Comparison of ENCODE assay signal across 21 mouse cellular contexts in genomic region chr17:53594590-53594989, GRCm38 (mm10). TPM values are rescaled to one million over a fixed set of nuclear protein-coding genes. Genes with fewer than 3 reads are reported as not detected.
A peak's percentile ranks its signal among the peaks of the same experiment; 100 is the strongest.
DNase-seq lines count a peak whose midpoint lies in the region; ATAC-seq and TF ChIP-seq lines count a peak whose summit lies in the region.
"Had no signal": no experiment of that assay in that cellular context is flagged by ENCODE, and none has a peak within 500 bp of the region (broad histone marks: within the 10 kb centered on the region; RNA-seq: fewer than 3 reads in every experiment).

No protein-coding gene starts in this region.

- intact Hi-C loops in heart, adult 2 months (cut with DNase I) = no loop called here

- H3K4me3 ChIP-seq in heart, adult 2 months = no peak overlapping the region
- H3K4me3 ChIP-seq in kidney, embryonic 15.5 days (replicated peaks) = no peak overlapping the region
- H3K4me3 ChIP-seq: layer of hippocampus, adult 2 months; limb, embryonic 12.5 days; lung, embryonic 15.5 days; neural tube, embryonic 13.5 days had no signal

- peaks cover 8% of the 10 kb centered on the region for H3K79me2 ChIP-seq in heart, adult 2 months (replicated peaks; ENCODE audit: control insufficient read depth, insufficient read depth, low read length)

- peak overlapping the region; percentile 43 for H3K27ac ChIP-seq in heart, adult 2 months
- no peak overlapping the region for H3K27ac ChIP-seq in kidney, embryonic 15.5 days
- H3K27ac ChIP-seq: layer of hippocampus, adult 2 months; limb, embryonic 12.5 days; lung, embryonic 15.5 days; neural tube, embryonic 13.5 days; stomach, postnatal 0 days had no signal

- no peaks in the 10 kb centered on the region for H3K27me3 ChIP-seq in heart, adult 2 months (ENCODE audit: control insufficient read depth, insufficient read depth, low read length)
- no peaks in the 10 kb centered on the region for H3K27me3 ChIP-seq in kidney, embryonic 15.5 days
- H3K27me3 ChIP-seq: limb, embryonic 12.5 days; lung, embryonic 15.5 days; neural tube, embryonic 13.5 days had no signal

- no peak overlapping the region for H3K4me2 ChIP-seq in kidney, embryonic 15.5 days
- H3K4me2 ChIP-seq: limb, embryonic 12.5 days; lung, embryonic 15.5 days; neural tube, embryonic 13.5 days had no signal

- no peak for DNase-seq in heart, adult 2 months
- DNase-seq in heart, adult 9 months (ENCODE audit: low spot score in 2 of 2) = no peak
- DNase-seq in 416B (ENCODE audit: low read depth) (peak; percentile 75), MEL-GATA-1-ER (ENCODE audit: extremely low read depth, low read depth) (peak; percentile 33)
- no peak for DNase-seq in frontal cortex, postnatal 10 days (ENCODE audit: low spot score in 2 of 2)
- no peak for DNase-seq in left cerebral cortex, adult 18-20 months (ENCODE audit: low spot score in 2 of 2)
- DNase-seq: cerebellum, adult 9-10 months; gastrocnemius, postnatal 36 days; kidney, adult 11 months; kidney, postnatal 10 days; thymus, postnatal 14 days had no signal

- ATAC-seq in megakaryocyte, adult 5-6 weeks (ENCODE audit: poor library complexity, severe bottlenecking) = peak; percentile 88
- ATAC-seq in kidney, embryonic 15.5 days (replicated peaks; ENCODE audit: low FRiP score) = no peak
- ATAC-seq: hindbrain, embryonic 16.5 days had no signal

- TF ChIP-seq CTCF in heart, adult 2 months (IDR thresholded peaks at IDR 0.05) = no peak

- TF ChIP-seq EP300 in heart, adult 2 months (IDR thresholded peaks at IDR 0.05; ENCODE audit: insufficient read depth, low read depth, low read length) = no peak

- peaks cover 10% of the 10 kb centered on the region for H3K36me3 ChIP-seq in heart, adult 2 months (ENCODE audit: control insufficient read depth, insufficient read depth, low read length)
- no peaks in the 10 kb centered on the region for H3K36me3 ChIP-seq in kidney, embryonic 15.5 days
- H3K36me3 ChIP-seq: limb, embryonic 12.5 days; lung, embryonic 15.5 days; neural tube, embryonic 13.5 days had no signal

- no peak for TF ChIP-seq POLR2A in heart, adult 2 months (IDR thresholded peaks at IDR 0.05; ENCODE audit: insufficient read depth, low read depth, low read length)

- H3K4me1 ChIP-seq in heart, adult 2 months (ENCODE audit: control insufficient read depth, insufficient read depth, low read length) = peaks cover 12% of the 10 kb centered on the region
- H3K4me1 ChIP-seq in kidney, embryonic 15.5 days = 0 out of 2 replicates have a peak, but pooled peaks cover 3% of the 10 kb centered on the region
- H3K4me1 ChIP-seq: limb, embryonic 12.5 days had no signal

- H3K9ac ChIP-seq in heart, adult 2 months (ENCODE audit: low read depth, low read length) = no peak overlapping the region
- H3K9ac ChIP-seq in kidney, embryonic 15.5 days = no peak overlapping the region
- H3K9ac ChIP-seq: limb, embryonic 12.5 days; lung, embryonic 15.5 days; neural tube, embryonic 13.5 days had no signal

- no peaks in the 10 kb centered on the region for H3K9me3 ChIP-seq in kidney, embryonic 15.5 days (replicated peaks)
- H3K9me3 ChIP-seq: limb, embryonic 12.5 days; lung, embryonic 15.5 days; neural tube, embryonic 13.5 days had no signal

- 67% methylated on average over 4 of the region's 4 CpGs for WGBS in heart, adult 2 months
- WGBS in kidney, embryonic 15.5 days = 76% methylated on average over 4 of the region's 4 CpGs

RNA-seq across cellular contexts. Expression of gene Kat2b, which starts 27.9 kb away (rescaled TPM):
- 10 to 100 TPM; 78.7 to 82.9 TPM for total RNA-seq in heart, adult 2 months (2021)
- 20.0 and 51.0 TPM in 2 replicates for polyA plus RNA-seq in heart, adult 2 months (2012; rRNA removed)
- 38.9 and 41.4 TPM in 2 replicates for total RNA-seq in megakaryocyte, adult 5-6 weeks (2015)
- 57.9 and 72.6 TPM in 2 replicates for total RNA-seq in megakaryocyte, adult 5-6 weeks (2017)
- polyA plus RNA-seq in kidney, embryonic 15.5 days (2015; fragmentation: Nextera tagmentation; extraction: Ambion mirVana) = 3.8 and 4.4 TPM in 2 replicates
- 10 to 100 TPM; 20.6 to 21.3 TPM for total RNA-seq in left cerebral cortex, adult 18-20 months (2021)

RNA-seq across cellular contexts. Expression of gene Pp2d1, which starts 55.3 kb away (rescaled TPM):
- total RNA-seq in heart, adult 2 months (2021) = not detected
- not detected in 2 replicates for polyA plus RNA-seq in heart, adult 2 months (2012; rRNA removed)
- not detected in 2 replicates for total RNA-seq in megakaryocyte, adult 5-6 weeks (2015)
- not detected in 2 replicates for total RNA-seq in megakaryocyte, adult 5-6 weeks (2017)
- polyA plus RNA-seq in kidney, embryonic 15.5 days (2015; fragmentation: Nextera tagmentation; extraction: Ambion mirVana) = 0.17 and 0.21 TPM in 2 replicates
- not detected for total RNA-seq in left cerebral cortex, adult 18-20 months (2021)
- total RNA-seq: adrenal gland, postnatal 4 days; gastrocnemius, postnatal 36 days; heart, postnatal 25 days; layer of hippocampus, adult 2 months had no signal

Comparison
In these comparisons a context has a peak if more than half of its experiments do, and no peak if none do; other contexts are left out.
1. DNase-seq: peak in 416B (single experiment) and MEL-GATA-1-ER (single experiment); none in heart, adult 2 months (0 of 2), heart, adult 9 months (0 of 2), frontal cortex, postnatal 10 days (0 of 2) and left cerebral cortex, adult 18-20 months (0 of 2).